Mouse (Mus musculus) neural tube, embryonic 13.5 days (tissue): Measurements from ENCODE around the gene Fam32a. TPM values are rescaled to one million over a fixed set of nuclear protein-coding genes. Genes with fewer than 3 reads are reported as not detected.

Experiments
- ATAC-seq: fragments of 200-750 bp; cut with Nextera tagmentation; 2 replicates; pipeline ENCODE4 v1.8.0; 2017; ENCODE audit warnings: low read depth, mild to moderate bottlenecking, moderate TSS enrichment, moderate library complexity
- H3K27ac ChIP-seq: fragments of 300-500 bp; sonication (generic); replicated peaks from 2 replicates; pipeline ENCODE4 v1.5.1; 2015; ENCODE audit warnings: moderate library complexity, mild to moderate bottlenecking, inconsistent platforms
- H3K27me3 ChIP-seq: fragments of 300-500 bp; sonication (generic); 2 replicates; pipeline ENCODE4 v1.6.1; 2015; ENCODE audit warnings: mild to moderate bottlenecking, inconsistent platforms
- H3K36me3 ChIP-seq: fragments of 300-500 bp; sonication (generic); 2 replicates; pipeline ENCODE4 v1.6.1; 2015; ENCODE audit warnings: mild to moderate bottlenecking, inconsistent platforms
- H3K4me1 ChIP-seq: fragments of 300-500 bp; sonication (generic); replicated peaks from 2 replicates; pipeline ENCODE4 v1.6.1; 2015; ENCODE audit warnings: inconsistent platforms
- H3K4me2 ChIP-seq: fragments of 300-500 bp; sonication (generic); 2 replicates; pipeline ENCODE4 v1.6.1; 2015; ENCODE audit warnings: inconsistent platforms, mild to moderate bottlenecking, moderate library complexity
- H3K4me3 ChIP-seq: fragments of 300-500 bp; sonication (generic); 2 replicates; pipeline ENCODE4 v1.5.1; 2015; ENCODE audit warnings: mild to moderate bottlenecking, inconsistent platforms
- H3K9ac ChIP-seq: fragments of 300-500 bp; sonication (generic); 2 replicates; pipeline ENCODE4 v1.6.1; 2015; ENCODE audit warnings: moderate library complexity, mild to moderate bottlenecking, inconsistent platforms
- H3K9me3 ChIP-seq: fragments of 300-500 bp; sonication (generic); 2 replicates; pipeline ENCODE4 v1.6.1; 2016; ENCODE audit warnings: inconsistent platforms
- WGBS: fragments of 180-500 bp; shearing (Covaris S2); methylation state at CpG from one replicate; pipeline ENCODE4 v1.1.7; 2015; 5-methylcytosine and 5-hydroxymethylcytosine counted together
- polyA plus RNA-seq: library from polyadenylated mRNA; unstranded; fragments of >200 nt; fragmentation: Nextera tagmentation; extraction: Ambion mirVana; gene quantifications from 2 replicates; pipeline ENCODE4 v1.2.1, GENCODE M21; 2015

The Fam32a gene
- polyA plus RNA-seq, 1 experiment from 2014 or later, result 96.1 TPM

DNA sequence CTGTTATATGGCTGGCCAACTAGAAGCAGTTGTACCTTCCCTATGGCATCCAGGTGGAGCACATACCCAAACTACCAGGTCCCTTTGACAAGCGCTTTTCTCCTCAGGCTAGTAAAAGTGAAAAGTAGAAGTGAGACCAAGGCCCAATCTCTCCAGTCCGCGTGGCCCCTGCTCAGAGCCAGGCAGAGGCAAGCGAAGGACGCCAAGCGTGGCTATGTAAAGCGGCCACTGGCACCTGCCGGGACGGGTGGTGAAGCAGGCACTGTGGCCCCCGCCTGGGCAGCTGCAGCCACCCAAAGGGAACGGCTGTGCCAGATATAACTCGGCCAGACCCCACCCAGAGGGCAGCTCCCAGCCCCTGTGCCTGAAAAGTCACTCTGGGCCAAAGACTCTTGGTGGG lies 51.1 kb downstream of the Fam32a start:
- Histone ChIP-seq H3K4me2 (no peak overlapping the region), H3K27me3 (no peaks in the 10 kb centered on the region), H3K9ac (no peak overlapping the region), H3K9me3 (no peaks in the 10 kb centered on the region), H3K27ac (no peak overlapping the region), H3K36me3 (no peaks in the 10 kb centered on the region), H3K4me3 (no peak overlapping the region), H3K4me1 (no peaks in the 10 kb centered on the region)
- ATAC-seq, result no peak
- 89% methylated on average over 12 of the region's 12 CpGs for WGBS

DNA sequence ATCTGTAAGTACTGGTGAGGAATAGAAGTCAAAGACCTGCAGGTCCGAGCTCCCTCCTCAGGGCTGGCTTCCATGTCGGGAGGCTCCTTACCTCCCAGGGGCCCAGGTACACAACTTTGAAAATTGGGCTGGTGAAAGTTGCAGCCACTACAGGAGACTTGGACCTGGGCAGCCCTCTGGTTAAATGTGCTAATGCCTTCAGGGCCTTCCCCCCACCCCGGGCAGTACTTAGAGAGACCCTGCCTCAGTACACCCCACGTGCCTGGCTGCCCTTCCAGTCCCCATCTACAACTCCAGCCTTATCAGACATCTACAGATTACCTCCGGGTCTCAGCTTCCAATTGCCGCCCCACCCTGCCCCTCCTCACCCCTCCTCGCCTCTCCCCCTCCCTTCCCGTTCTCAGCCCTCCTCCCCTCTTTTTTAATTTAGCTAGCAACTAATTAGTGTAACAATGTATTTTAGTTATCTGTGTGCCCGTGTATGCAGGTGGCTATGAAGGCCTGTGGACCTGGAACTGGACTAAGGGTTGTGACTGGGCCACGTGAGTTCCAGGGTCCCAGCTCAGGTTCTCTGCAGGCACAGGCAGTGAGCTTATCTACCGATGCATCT lies 51.6 kb downstream of the Fam32a start:
- Histone ChIP-seq H3K27ac (no peak overlapping the region), H3K4me1 (no peaks in the 10 kb centered on the region), H3K27me3 (no peaks in the 10 kb centered on the region), H3K9ac (no peak overlapping the region), H3K4me2 (no peak overlapping the region), H3K36me3 (no peaks in the 10 kb centered on the region), H3K4me3 (no peak overlapping the region), H3K9me3 (no peaks in the 10 kb centered on the region)
- 77% methylated on average over 11 of the region's 11 CpGs for WGBS
- ATAC-seq, result no peak

DNA sequence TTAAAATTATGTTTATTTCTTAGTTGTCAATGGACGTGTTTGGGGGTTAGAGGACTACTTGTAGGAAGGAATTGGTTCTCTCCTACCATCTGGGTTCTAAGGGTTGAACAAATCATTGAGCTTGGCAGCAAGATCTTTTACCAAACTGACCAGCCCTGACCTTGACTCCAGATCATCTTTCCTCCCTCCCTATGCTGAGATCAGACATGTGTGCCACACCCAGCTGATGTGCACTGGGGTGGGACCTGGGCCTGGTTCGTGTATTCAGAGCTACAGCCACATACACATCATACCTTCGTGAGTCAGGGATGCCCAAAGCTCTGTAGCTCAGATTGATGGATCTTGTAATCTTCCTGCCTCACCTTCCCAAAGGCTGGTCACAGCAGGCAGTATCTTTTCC lies 52.2 kb downstream of the Fam32a start:
- Histone ChIP-seq H3K4me3 (no peak overlapping the region), H3K27me3 (no peaks in the 10 kb centered on the region), H3K4me2 (no peak overlapping the region), H3K9me3 (no peaks in the 10 kb centered on the region), H3K4me1 (no peaks in the 10 kb centered on the region), H3K27ac (no peak overlapping the region), H3K9ac (no peak overlapping the region), H3K36me3 (no peaks in the 10 kb centered on the region)
- whole genome bisulfite sequencing, result 77% methylated on average over 3 of the region's 3 CpGs
- no peak for ATAC-seq

DNA sequence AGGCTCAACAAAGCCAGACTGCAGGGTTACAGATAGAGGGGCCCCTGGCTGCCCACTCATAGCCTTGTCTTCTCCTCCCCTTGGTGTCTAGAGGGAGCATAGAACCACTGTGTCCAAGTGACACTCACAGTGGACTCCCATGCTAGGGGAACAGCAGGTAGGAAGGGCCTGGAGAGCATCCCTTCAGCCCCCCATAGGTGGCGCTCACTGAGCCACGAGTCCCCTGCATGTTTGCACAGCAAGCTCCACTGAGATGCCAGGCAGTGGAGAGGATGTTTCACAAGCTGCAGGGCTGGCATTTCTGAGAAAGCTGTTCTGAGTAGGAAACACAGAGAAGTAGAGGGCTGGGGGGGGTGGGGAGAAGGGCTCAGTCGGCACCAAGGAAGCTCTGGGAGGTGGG lies 52.8 kb downstream of the Fam32a start:
- Histone ChIP-seq H3K27ac (no peak overlapping the region), H3K9ac (no peak overlapping the region), H3K27me3 (no peaks in the 10 kb centered on the region), H3K4me2 (no peak overlapping the region), H3K4me3 (no peak overlapping the region), H3K4me1 (no peaks in the 10 kb centered on the region), H3K9me3 (no peaks in the 10 kb centered on the region), H3K36me3 (no peaks in the 10 kb centered on the region)
- no peak for ATAC-seq
- WGBS, result 13% methylated on average over 3 of the region's 3 CpGs

DNA sequence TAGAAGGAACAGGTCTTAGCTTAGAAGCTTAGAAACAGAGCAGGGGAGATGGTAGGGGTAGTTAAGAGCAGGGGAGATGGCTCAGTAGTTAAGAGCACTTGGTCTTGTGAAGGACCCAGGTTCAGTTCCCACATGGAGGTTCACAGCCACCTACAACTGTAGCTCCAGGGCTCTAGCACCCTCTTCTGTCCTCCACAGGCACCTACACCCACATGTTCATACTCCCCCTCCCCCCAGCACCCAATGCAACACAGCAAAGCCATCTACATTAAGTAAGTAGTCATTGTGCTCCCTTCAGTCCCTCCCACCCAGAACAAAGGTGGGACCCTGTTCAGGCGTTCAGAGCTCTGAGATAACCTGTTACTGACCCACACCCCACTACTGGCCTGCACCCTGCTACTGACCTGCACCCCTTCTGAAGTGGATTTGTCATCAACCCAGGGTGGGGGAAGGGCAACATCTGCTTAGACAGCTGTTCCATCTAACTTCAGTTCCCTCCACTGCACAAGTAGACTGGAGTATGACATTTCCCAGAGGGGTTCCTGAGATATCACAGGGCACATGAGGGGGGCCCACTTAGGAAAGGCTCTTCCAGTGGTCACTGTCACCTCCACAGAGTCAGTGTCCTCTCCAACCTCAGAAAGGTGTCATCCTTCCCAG lies 53.7 kb downstream of the Fam32a start:
- Histone ChIP-seq H3K27ac (no peak overlapping the region), H3K4me1 (no peaks in the 10 kb centered on the region), H3K27me3 (no peaks in the 10 kb centered on the region), H3K4me2 (no peak overlapping the region), H3K4me3 (no peak overlapping the region), H3K9me3 (no peaks in the 10 kb centered on the region), H3K9ac (no peak overlapping the region), H3K36me3 (no peaks in the 10 kb centered on the region)
- 68% methylated on average over 1 of the region's 1 CpGs for WGBS
- ATAC-seq, result no peak

DNA sequence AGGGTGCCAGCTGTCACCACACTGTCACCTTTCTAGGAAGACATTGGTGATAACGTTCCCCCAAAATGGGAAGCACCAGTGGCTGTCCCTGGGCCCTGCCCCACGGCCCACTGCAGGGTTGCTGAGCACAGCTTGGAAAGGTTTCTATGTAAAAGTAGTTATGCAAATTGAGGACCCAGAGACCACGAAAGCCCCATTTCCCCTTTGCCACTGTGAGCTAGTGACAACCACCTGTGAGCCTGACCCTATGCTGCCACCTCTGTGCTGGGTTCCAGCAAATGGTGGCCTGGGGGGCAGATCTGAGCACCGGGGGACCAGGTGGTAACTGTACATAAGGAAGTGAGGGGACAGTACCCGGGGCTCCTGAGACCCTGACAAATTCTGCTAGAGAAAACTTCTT lies 54.3 kb downstream of the Fam32a start:
- WGBS, result 77% methylated on average over 5 of the region's 5 CpGs

More for the DNA sequence above, 54.3 kb downstream of the Fam32a start:
- Histone ChIP-seq H3K27me3 (no peaks in the 10 kb centered on the region), H3K36me3 (no peaks in the 10 kb centered on the region), H3K9ac (no peak overlapping the region), H3K27ac (no peak overlapping the region), H3K9me3 (no peaks in the 10 kb centered on the region), H3K4me2 (no peak overlapping the region), H3K4me1 (no peaks in the 10 kb centered on the region), H3K4me3 (no peak overlapping the region)
- ATAC-seq, result no peak

Other genes starting within 250 kb of the Fam32a start
- gene Cyp4f18, start 210.1 kb upstream of the Fam32a start, polyA plus RNA-seq, result 0.69 and 1.0 TPM in 2 replicates
- not detected in 2 replicates for gene Olfr372, start 178.5 kb upstream of the Fam32a start, polyA plus RNA-seq
- not detected in 2 replicates for gene Olfr373, start 136.6 kb upstream of the Fam32a start, polyA plus RNA-seq
- gene Olfr374, start 112.7 kb upstream of the Fam32a start, polyA plus RNA-seq, result not detected in 2 replicates
- 230 and 274 TPM in 2 replicates for gene Tpm4, start 84.8 kb upstream of the Fam32a start, polyA plus RNA-seq
- gene Rab8a, start 58.5 kb upstream of the Fam32a start, polyA plus RNA-seq, result 109 and 129 TPM in 2 replicates
- gene Hsh2d, start 30.1 kb upstream of the Fam32a start, polyA plus RNA-seq, result not detected in 2 replicates
- gene Cib3, start 6.9 kb upstream of the Fam32a start, polyA plus RNA-seq, result not detected in 2 replicates
- gene Gm11034, start 6.1 kb upstream of the Fam32a start, polyA plus RNA-seq, result not detected in 2 replicates
- 227 and 228 TPM in 2 replicates for gene Ap1m1, start 20.3 kb downstream of the Fam32a start, polyA plus RNA-seq
- gene Gm10282, start 85.5 kb downstream of the Fam32a start, polyA plus RNA-seq, result 14.3 and 19.6 TPM in 2 replicates
- gene Klf2, start 99.3 kb downstream of the Fam32a start, polyA plus RNA-seq, result 6.6 and 8.3 TPM in 2 replicates
- gene Eps15l1, start 201.7 kb downstream of the Fam32a start, polyA plus RNA-seq, result 57.5 and 58.4 TPM in 2 replicates
- gene Calr3, start 224.1 kb downstream of the Fam32a start, polyA plus RNA-seq, result 0.63 and 1.3 TPM in 2 replicates
- 16.4 and 17.2 TPM in 2 replicates for gene 1700030K09Rik, start 224.2 kb downstream of the Fam32a start, polyA plus RNA-seq